Mouse (Mus musculus) 3T3-L1 (cell line): ENCODE measurements around the gene Rad52.

Source experiments
- DNase-seq: peaks from one replicate; pipeline ENCODE4 v3.0.0-alpha.2; 2015; ENCODE audit warnings: low read depth, low spot score

Gene Rad52

DNA sequence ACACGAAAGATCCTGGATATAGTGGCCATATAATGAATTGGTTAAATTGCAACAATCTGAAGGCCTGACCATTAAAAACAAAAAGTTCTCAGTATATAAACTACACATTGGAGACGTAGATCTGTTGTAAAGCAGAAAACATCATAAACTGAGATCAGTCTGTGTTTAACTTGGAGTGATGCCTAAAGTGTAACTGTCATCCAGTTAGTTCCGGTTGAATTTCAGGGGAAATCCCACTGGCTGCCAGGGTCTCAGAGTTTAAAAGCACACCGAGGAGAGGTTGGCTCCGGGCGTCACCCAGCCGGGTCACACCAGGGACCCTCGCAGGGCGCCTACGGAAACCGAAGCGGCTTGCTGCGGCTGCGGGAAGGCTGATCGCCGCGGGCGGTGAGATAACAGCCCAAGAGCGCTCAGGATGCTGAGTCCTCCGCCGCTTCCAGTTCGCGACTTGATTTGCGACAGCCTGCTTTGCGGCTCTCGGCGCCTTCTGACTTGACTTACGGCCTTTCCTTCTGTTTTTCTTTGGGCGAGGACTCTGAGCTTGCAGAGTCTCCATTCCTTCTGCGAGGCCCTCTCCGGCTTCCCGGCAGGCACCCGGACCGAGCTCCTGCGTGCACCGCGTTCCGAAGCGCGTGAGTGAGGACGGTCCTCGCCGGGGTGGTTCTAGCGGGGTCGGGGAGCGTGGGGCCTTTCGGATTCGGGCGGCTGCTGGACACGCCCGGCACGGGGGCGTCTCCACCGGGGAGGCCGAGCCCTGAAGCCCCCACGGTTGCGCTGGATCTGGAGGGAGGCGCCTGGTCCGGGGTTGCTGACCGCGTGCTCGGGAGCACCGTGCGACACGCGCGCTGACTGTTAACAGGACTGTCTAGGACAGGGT is at the start of gene Rad52:
Rad52 (plus strand) TSS at position 495 of the 877 bp plus-strand sequence.
- DNase-seq, result peak; percentile 96

DNA sequence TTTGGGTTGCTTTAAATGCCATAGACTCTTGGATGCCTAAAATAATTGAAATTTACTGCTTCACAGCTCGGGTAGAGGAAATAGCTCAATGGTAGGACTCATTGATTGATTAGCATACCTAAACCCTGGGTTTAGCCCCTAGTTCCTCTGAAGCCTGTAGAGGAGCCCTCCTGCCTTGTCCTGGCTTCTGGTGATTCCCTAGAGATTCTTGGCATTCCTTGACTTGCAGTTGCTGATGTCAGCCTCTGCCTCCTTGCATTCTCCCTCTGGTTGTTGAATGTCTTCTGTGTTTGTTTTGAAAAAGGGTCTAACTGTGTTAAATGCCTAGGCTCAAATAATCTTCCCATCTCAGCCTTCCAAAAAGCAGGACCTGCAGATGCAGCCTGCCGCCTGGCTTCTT is 48.3 kb upstream of the Rad52 start:
- peak; percentile 57 for DNase-seq

DNA sequence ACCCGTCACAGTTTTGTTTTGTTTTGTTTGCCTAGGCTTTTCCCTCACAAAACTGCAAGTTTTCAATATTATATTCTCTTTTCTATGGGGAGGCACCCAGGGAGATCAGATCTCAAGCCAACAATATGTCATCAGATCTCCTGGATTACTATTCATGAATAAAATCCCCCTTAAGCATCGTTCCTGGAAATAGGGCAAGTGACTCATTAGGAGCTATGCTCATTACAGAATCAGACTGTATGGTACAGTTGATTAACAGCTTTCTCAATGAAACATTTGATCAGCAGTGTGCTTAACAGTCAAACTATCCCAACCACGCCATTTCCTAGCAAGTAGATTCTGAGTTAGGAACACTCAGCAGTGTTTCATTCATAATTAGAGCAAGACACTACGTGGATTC is 47.0 kb upstream of the Rad52 start:
- DNase-seq, result peak; percentile 49

DNA sequence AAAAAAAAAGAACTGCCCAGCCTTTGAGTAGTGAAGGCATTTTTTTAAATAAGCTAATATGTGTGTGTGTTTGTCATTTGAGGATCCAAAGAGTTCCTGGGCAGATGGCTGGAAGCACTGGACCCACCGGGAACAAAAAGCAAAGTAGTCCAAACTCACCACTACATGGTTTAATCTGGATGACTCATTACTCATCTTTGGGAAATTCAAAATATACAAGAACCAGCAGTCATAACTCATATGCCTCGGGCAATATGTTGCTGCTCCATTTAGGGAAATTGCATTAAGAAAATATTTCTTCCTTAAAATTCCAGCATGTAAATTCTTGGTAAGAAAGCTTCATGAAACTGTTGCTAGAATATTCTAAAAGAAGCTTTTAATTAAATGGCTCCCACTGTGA is 42.3 kb upstream of the Rad52 start:
- peak; percentile 77 for DNase-seq

DNA sequence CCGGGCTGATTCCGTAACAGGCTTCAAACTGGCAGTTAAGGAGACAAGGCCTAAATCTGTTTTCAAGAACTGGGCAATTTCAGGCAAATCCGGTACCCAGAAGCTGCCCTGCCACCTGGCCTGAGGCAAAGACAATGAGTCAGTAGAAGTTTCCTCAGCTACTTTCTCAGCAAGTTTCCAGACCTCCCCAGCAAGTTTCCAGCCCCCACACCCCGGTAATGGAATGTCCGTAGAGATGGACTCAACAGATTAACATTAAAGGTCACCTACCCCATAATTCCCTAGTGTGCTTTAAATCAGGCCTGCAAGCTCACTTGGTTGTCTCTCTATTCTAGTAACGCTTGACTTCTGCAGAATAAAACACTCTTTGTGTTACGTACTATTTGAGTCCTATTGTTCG is 41.0 kb upstream of the Rad52 start:
- DNase-seq, result no peak

DNA sequence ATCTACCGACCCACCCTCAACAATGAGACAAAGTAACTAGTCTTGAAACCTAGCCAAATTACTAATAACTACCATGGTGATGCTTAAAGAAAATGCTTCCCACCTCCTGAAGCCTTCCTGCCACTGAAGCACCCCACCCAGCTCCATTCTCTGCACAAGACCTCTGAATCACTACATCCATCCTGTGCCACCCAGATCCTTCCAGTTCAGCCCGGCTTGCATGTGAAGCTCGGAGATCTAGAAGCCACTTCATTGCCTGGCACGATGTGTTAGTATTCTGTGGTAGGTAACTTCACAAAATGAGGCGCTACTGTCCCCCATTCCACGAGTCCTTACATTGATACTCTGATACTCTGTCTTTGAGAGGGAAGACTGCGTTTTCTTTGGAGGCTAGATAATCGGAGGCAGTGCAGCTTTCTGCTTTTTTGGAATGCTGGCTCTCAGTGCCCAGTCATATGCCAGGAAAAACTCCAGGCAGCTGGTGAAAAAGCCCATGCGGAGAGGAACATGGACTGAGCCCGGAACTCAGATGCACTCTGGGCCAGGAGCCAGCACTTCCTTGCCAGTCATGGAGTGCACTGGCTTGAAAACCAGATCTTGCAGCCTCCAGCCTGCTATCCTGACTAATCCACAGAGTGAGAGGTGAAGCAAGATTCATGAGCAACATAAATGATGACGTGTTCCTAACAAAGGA is 38.0 kb upstream of the Rad52 start:
- DNase-seq, result peak; percentile 91

DNA sequence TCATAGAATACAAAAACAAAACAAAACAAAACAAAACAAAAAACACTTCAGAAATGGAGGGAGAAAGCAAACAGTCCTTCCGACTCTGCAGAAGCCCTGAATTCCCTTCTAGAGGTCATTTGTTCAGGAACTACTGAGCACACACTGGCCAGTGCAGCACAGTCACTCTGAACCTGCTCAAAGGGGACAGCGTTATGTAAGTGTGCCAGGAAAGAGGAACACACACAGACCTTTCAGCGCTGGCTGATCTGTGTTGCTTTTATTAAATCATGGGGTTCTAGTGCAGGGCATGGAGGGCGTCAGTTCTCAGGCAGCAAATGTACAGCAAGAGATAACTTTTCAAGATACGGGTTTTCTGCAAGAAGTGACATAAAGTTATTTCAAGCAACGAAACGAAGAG is 19.3 kb upstream of the Rad52 start:
- DNase-seq, result no peak

DNA sequence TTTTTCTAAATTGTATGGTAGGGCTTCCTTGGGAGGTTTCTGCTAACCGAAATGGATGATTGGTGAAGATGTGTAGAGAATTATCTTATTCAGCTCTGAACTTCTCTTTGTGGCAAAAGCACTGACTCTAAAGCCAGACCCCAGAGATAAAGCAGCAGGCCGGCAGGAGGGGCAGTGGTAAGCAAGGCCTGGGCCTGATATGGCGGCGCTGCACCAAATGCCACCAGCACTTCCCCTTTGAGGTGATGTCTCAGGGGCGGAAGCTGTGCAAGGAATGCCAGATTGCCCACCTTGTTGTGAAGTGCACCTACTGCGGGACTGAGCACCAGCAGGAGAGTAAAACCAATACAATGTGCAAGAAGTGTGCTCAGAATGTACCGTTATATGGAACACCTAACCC is 9.8 kb upstream of the Rad52 start:
- DNase-seq, result no peak

DNA sequence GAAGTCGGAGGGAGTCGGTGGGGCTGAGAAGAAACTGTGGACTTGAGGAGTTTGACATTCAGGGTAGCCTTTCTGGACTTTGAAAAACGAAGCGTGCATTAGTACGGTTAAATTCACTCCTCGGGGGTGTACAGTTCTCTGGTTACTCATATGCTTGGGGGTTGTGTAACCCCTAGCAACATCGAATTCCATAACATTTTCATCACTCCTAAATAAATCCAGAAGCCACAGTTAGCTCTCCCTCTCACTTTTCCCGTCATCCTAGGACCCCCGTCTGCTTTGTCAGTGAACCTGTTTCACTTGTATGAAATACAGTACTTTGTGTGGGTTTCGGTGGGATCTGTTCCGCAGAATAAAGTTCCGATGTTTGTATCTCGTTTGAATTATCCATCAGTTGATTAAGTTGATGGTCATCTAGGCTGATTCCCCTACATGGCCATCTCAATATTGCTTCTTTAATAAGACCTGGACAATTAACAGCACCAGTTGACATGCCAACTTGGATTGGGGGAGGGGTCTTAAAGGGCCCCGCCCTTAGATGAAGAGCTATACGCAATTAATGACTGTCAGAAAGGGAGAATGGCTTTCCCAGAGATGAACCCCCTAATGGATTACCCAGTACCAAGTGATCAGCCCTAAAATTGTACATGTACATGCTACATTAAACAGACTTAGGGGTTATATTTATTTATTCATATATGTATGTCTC is 737 bp downstream of the Rad52 start:
- peak; percentile 63 for DNase-seq

DNA sequence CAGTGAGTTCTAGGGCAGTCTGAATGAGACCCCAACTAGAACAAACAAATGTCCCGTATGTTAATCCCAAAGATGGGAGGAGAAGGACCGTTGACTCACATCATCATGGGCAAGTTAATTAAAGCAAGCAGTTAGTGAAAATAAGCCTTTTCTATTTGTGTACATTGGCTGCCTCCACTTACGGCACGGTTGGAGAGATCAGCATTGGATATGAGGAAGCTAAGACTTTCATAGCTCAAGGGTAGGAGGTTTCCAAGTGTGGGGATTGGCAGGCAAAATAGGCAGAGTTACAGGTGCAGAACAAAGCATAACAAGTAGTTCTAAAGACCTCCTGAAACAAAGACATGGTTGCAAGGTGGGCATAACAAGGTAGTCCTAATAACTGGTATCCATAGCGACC is 3.0 kb downstream of the Rad52 start:
- no peak for DNase-seq

DNA sequence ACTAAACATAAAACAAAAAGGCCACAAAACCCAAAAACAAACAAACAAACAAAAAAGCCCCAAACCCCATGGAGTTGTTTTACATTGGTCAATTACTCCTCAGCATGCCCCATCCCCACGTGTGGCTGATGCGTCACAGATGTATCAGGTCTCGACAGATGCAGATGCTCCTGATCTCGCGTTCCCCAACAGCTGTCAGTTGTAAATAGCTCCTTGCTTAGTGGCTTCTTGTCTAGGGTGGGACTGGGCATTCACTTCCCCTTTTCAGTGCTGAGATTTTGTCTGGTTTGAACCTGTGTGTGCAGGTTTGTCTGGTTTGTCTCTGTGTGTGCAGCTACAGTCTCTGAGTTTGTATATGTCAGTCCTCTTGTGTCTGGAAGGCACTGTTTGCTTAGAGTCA is 9.5 kb downstream of the Rad52 start:
- no peak for DNase-seq

DNA sequence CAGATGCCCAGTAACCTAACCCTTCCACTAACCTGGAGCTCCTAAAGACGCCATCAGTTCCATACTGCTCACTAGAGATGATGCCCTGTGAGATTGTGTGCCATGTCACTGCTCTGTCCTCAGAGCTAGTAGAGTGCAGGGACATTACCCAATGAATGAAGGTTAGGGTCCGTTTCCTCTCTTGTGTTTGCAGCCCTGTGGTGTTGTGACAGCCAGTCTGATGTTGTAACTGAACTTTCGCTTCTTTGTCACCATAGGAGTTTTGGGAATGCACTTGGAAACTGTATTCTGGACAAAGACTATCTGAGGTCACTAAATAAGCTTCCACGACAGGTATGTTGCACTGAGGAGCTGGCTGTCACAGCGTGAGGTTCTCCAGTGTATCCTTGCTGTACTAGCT is 13.2 kb downstream of the Rad52 start:
- no peak for DNase-seq

DNA sequence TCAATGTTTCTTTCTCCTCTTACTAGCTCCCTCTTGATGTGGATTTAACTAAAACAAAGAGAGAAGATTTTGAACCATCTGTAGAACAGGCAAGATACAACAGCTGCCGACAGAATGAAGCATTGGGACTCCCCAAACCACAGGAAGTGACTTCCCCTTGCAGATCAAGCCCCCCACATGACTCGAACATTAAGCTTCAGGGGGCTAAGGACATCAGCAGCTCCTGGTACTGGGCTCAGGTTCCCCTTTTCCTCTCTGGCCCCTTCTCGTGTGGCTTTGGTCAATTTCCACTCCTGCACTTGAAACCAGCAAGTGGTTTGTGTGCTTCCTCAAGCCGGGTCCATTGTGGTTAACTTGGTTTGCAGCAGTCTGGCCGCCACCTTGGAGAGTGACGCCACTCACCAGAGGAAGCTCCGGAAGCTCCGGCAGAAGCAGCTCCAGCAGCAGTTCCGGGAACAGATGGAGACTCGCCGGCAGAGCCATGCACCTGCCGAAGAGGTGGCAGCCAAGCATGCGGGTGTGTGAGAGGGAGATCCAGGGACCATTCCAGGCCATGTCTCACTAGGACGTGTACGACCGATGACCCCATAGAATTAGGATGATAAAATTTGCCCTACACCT is 16.2 kb downstream of the Rad52 start:
- no peak for DNase-seq

DNA sequence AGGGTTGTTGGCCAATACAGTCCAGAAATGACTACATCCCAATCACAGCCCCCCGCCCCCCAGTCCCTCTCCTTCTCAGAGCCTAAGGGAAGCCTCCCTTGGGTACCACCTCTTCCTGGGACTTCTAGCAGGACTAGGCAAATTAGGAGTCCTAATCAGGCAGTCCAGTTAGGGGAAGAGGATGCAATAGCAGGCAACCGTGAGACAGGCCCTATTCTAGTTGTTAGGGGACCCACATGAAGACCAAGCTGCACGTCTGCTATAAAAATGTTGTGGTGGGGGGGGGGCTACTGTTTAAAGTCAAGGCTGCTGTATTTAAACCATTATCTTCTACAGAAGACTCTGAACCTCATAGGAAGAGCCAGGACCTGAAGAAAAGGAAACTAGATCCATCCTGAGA is 19.6 kb downstream of the Rad52 start:
- no peak for DNase-seq

DNA sequence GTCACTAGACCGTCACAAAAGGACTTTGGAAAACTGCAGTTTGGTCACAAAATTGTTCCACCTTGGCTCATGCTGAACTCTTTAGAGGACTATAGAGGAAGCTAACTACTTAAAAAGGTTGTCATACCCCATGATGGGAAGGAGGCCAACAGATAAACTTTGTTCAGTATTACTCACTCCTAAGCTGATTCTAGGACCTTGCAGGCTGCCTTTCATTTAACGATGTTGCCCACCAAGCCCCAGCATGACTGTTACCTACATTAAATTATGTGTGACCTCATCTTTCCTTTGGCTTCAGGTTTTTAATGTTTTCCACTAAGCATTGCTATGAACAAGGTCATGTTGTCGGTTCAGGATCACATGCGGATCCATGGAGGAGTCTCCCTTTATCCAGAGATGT is 20.0 kb downstream of the Rad52 start:
- peak; percentile 27 for DNase-seq

DNA sequence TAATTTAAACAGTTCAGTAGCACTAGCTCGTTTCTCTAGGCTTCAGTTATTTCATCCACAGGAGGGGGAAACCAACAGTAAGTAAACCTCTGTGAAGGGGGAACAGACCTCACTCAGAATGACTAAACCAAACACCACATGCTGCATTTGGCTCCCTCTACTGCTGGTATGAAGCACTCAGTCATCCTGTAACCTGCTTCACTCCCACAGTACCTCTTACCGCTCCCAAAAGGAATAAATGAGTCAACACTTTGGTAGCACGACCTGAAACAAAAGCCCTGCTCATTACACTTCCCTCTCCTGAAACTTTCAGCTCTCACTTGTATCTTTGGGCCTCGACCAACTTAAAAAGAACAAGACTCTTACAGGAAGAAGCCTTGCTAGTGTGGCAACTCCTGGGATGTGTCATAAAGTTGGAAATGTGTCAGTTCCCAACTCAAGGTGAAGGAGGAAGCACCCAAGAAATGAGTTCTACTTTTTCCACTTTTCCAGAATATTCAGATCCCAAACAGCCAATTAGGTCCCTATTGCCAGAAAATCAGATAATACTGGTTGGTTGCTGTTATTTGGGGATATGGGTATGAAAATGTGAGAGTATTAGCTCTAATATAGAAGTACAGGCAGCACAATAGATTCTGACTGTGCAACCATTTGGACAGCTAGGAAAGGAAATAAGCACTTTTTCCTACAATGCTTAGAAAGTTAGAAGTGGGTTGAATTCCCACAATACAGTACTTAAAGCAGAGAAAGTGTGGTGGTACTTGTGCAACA is 21.9 kb downstream of the Rad52 start:
- DNase-seq, result peak; percentile 94
